Mouse (Mus musculus) C2C12 (cell line): Measurements from ENCODE around the gene Chdh. TPM values are rescaled to one million over a fixed set of nuclear protein-coding genes. Genes with fewer than 3 reads are reported as not detected.

Experiments used
- H3K27me3 ChIP-seq: one replicate; pipeline ENCODE4 v1.6.1; 2011; ENCODE audit not compliant: control insufficient read depth, insufficient read depth, insufficient read length
- H3K36me3 ChIP-seq: one replicate; pipeline ENCODE4 v1.6.1; 2011; ENCODE audit not compliant: control insufficient read depth, insufficient read depth
- H3K4me3 ChIP-seq: one replicate; pipeline ENCODE4 v1.5.1; 2011; ENCODE audit warnings: mild to moderate bottlenecking, control low read depth; ENCODE audit not compliant: poor library complexity, insufficient read depth, severe bottlenecking
- H3K79me2 ChIP-seq: one replicate; pipeline ENCODE4 v1.6.1; 2011; ENCODE audit not compliant: control insufficient read depth, insufficient read depth
- H3K79me3 ChIP-seq: one replicate; pipeline ENCODE4 v1.6.1; 2011; ENCODE audit warnings: low read depth, control low read depth
- H3ac ChIP-seq: one replicate; pipeline ENCODE3; 2011; ENCODE audit warnings: low read depth; ENCODE audit not compliant: control insufficient read depth, insufficient read length
- CEBPB ChIP-seq: IDR thresholded peaks from one replicate; pipeline ENCODE4 v1.6.1; 2011; ENCODE audit warnings: low read depth, mild to moderate bottlenecking, control low read depth, moderate library complexity
- CTCF ChIP-seq: IDR thresholded peaks from one replicate; pipeline ENCODE4 v1.5.1; 2011; ENCODE audit not compliant: control insufficient read depth, insufficient read depth, insufficient read length
- FOSL1 ChIP-seq: IDR thresholded peaks from one replicate; pipeline ENCODE4 v1.8.0; 2011; ENCODE audit warnings: mild to moderate bottlenecking, low read length; ENCODE audit not compliant: poor library complexity, insufficient read depth, severe bottlenecking
- MAX ChIP-seq: IDR thresholded peaks from one replicate; pipeline ENCODE4 v1.6.1; 2011; ENCODE audit warnings: mild to moderate bottlenecking, control low read depth
- MYOD1 ChIP-seq: IDR thresholded peaks from one replicate; pipeline ENCODE4 v1.6.1; 2011; ENCODE audit warnings: low read depth; ENCODE audit not compliant: control insufficient read depth, insufficient read length
- MYOG ChIP-seq: IDR thresholded peaks from one replicate; pipeline ENCODE4 v1.6.1; 2011; ENCODE audit not compliant: control insufficient read depth, insufficient read length; ENCODE audit errors: extremely low read depth
- USF1 ChIP-seq: IDR thresholded peaks from one replicate; pipeline ENCODE4 v1.6.1; 2011; ENCODE audit warnings: low read depth, mild to moderate bottlenecking, control low read depth, moderate library complexity
- polyA plus RNA-seq: library from polyadenylated mRNA; unstranded; fragments of >200 nt; fragmentation: generic; extraction: Trizol; gene quantifications from one replicate; pipeline ENCODE4 v1.2.1, GENCODE M21; 2012; ENCODE audit warnings: missing spikeins

Chdh gene
- polyA plus RNA-seq, 1 experiment, result not detected

DNA sequence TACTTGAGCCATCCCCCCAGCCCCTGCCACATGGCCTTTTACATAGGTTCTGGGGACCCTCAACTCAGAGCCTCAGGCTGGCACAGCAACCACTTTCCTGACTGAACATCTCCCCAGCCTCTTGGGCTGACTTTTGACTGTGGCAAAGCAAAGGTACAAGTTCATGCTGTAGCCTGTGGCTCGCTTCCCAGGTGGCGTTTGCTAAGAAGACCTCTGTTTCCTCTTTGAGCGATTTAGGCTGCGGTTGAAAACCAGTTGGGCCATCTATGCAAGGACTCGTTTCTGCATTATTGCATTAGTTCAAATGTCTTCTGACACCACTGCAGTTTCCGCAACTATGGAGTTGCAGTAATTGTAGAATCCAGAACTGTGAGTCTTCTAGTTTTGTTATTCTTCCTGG lies 13.6 kb downstream of the Chdh start:
- H3K79me2 ChIP-seq, result no peaks in the 10 kb centered on the region

DNA sequence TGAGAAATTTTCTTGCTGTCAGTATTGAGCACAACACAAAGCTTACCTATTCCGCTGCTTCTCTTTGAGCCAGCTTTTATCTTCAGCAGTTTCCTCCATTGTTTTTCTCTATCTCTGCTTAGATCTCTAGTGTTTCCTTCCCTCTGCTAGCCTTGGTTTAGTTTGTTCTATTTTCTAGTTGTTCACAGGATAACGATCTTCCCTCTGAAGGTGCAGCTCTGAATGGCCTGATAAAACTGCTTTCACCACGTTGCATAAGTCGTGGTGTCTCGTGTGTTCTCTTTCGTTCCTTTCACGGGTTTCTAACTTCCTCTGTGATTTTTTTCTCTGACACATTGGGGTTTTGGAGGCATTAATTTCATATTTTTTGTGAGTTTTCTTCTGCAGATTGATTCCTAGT lies 15.6 kb downstream of the Chdh start:
- Histone ChIP-seq H3K79me2 (no peaks in the 10 kb centered on the region), H3K4me3 (no peak overlapping the region), H3K79me3 (no peaks in the 10 kb centered on the region), H3K36me3 (no peaks in the 10 kb centered on the region), H3ac (no peak overlapping the region), H3K27me3 (peaks cover 3% of the 10 kb centered on the region)
- no peak for TF ChIP-seq MYOD1
- TF ChIP-seq MAX, result no peak
- TF ChIP-seq USF1, result no peak
- TF ChIP-seq MYOG, result no peak
- TF ChIP-seq FOSL1, result no peak
- no peak for TF ChIP-seq CEBPB
- TF ChIP-seq CTCF, result no peak

More for the DNA sequence above, 13.6 kb downstream of the Chdh start:
- Histone ChIP-seq H3ac (no peak overlapping the region), H3K27me3 (peaks cover 6% of the 10 kb centered on the region), H3K36me3 (no peaks in the 10 kb centered on the region), H3K4me3 (no peak overlapping the region), H3K79me3 (no peaks in the 10 kb centered on the region)
- TF ChIP-seq MYOG (no peak), MYOD1 (no peak), FOSL1 (no peak), CEBPB (no peak), MAX (no peak), CTCF (no peak), USF1 (no peak)

DNA sequence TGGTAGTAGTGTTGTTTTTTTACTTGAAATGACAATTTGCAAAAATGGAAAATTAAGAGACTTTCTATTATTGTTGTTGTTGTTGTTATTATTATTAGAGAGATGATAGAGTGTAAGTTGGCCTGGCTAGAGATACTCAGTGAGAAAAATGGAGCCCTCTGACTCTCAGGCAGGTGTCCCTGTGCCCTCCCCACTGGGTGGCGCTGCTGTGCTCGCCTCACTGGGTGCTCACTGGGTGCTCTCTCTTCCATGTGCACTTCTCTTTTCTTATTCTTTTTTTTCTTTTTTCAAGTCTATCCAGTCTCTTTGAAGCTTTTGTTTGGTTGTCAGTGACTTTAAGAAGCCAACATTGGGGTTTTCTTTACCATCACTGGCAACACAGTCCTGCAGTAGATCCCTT lies 18.6 kb downstream of the Chdh start:
- Histone ChIP-seq H3K79me2 (no peaks in the 10 kb centered on the region), H3ac (no peak overlapping the region), H3K79me3 (no peaks in the 10 kb centered on the region), H3K4me3 (no peak overlapping the region), H3K36me3 (no peaks in the 10 kb centered on the region), H3K27me3 (peaks cover 3% of the 10 kb centered on the region)
- TF ChIP-seq MYOG, result no peak
- TF ChIP-seq CEBPB, result no peak
- no peak for TF ChIP-seq CTCF
- no peak for TF ChIP-seq USF1
- TF ChIP-seq MAX, result no peak
- no peak for TF ChIP-seq FOSL1
- no peak for TF ChIP-seq MYOD1

DNA sequence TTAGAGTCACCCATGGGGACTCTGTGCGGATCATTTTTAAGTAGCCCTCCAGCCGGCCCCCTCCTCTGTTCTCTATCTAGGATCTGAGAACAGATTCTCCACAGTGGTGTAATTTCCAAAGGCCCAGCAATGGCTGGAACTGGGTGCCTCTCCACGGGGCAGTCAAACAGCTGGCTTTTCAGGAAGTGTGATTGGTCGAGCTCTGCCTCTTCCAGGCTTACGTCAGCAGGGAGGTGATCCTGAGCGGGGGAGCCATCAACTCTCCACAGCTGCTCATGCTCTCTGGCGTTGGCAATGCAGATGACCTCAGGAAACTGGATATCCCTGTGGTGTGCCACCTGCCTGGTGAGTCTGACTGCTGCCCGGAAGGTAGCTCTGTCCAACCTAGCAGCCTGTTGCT lies 24.6 kb downstream of the Chdh start:
- Histone ChIP-seq H3K36me3 (no peaks in the 10 kb centered on the region), H3ac (no peak overlapping the region), H3K27me3 (peaks cover 11% of the 10 kb centered on the region), H3K79me2 (no peaks in the 10 kb centered on the region), H3K79me3 (no peaks in the 10 kb centered on the region), H3K4me3 (no peak overlapping the region)
- TF ChIP-seq CTCF (no peak), MYOG (no peak), MAX (no peak), FOSL1 (no peak), MYOD1 (no peak), CEBPB (no peak), USF1 (no peak)

DNA sequence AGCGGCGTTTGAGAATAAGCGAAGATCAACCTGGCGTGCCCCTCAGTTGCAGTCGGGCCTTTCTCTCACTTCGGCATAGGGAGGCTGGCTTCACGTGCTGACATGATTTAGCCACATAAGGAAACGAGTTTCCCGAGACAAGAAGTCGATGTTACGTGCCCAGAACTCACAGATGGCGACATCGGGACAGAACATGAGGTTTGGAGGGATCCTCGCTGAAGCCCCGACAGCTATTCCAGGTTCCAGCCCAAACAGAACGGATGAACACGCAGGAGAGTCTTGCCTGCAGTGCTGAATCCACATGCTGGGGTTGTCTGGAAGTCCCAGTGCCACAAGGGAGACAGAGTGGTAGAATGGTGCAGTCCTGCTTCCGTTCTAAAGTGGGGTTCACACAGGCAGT lies 29.6 kb downstream of the Chdh start:
- Histone ChIP-seq H3K79me3 (no peaks in the 10 kb centered on the region), H3K4me3 (no peak overlapping the region), H3K79me2 (no peaks in the 10 kb centered on the region), H3ac (no peak overlapping the region), H3K27me3 (peaks cover 18% of the 10 kb centered on the region), H3K36me3 (no peaks in the 10 kb centered on the region)
- TF ChIP-seq MYOD1, result no peak
- TF ChIP-seq FOSL1, result no peak
- no peak for TF ChIP-seq MAX
- TF ChIP-seq USF1, result no peak
- TF ChIP-seq CTCF, result no peak
- TF ChIP-seq CEBPB, result no peak
- TF ChIP-seq MYOG, result no peak

DNA sequence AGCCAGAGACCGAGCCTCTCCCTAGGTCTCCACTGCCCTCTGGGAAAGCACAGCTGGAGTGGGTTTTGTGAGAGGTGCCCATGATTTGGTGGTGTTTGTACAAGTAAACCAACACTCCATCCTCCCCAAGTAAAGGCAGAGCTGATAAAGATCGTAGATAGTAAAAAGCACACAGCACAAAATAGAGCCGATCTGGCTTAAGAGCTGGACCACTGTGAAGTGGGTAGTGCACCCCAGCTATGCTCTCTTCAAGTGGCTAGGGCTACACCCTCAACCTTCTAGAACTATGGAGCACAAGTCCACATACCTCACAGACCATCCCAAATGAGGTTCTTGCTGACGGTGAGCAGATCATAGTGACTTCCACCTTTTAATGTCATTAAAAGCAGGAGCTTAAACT lies 30.6 kb downstream of the Chdh start:
- no peak overlapping the region for H3K4me3 ChIP-seq
- H3K79me2 ChIP-seq, result no peaks in the 10 kb centered on the region
- H3K79me3 ChIP-seq, result no peaks in the 10 kb centered on the region
- TF ChIP-seq MAX (no peak), USF1 (no peak), MYOG (no peak), FOSL1 (no peak), MYOD1 (no peak)
- no peak overlapping the region for H3ac ChIP-seq
- peaks cover 18% of the 10 kb centered on the region for H3K27me3 ChIP-seq
- no peaks in the 10 kb centered on the region for H3K36me3 ChIP-seq
